Mouse (Mus musculus) midbrain, embryonic 14.5 days (tissue): ENCODE measurements at regions not wholly inside any gene's neighbourhood (a gene's known extent, or its start where the extent isn't known, plus 50 kb on each side); places are given as distances from the start of the nearest gene placed in this dataset.
"Not testable (repeated sequence)": the region's sequence is repeated elsewhere in the genome, so short reads cannot be mapped to it uniquely, and the experiment has no call there.

Source experiments
- ATAC-seq: fragments of 200-750 bp; cut with Nextera tagmentation; 2 replicates; pipeline ENCODE4 v1.8.0; 2017; ENCODE audit warnings: moderate number of reproducible peaks, moderate library complexity; ENCODE audit not compliant: low FRiP score, low TSS enrichment
- DNase-seq: peaks from one replicate; pipeline ENCODE4 v3.0.0-alpha.2; 2015
- H3K27ac ChIP-seq: fragments of 300-500 bp; sonication (generic); replicated peaks from 2 replicates; pipeline ENCODE4 v1.5.1; 2014; ENCODE audit warnings: mild to moderate bottlenecking, low read depth, low read length, moderate library complexity
- H3K27me3 ChIP-seq: fragments of 300-500 bp; sonication (generic); 2 replicates; pipeline ENCODE4 v1.6.1; 2014; ENCODE audit warnings: low read length, control low read depth, mixed read lengths; ENCODE audit not compliant: control insufficient read depth, insufficient read depth
- H3K36me3 ChIP-seq: fragments of 300-500 bp; sonication (generic); 2 replicates; pipeline ENCODE4 v1.6.1; 2014; ENCODE audit warnings: low read length, control low read depth; ENCODE audit not compliant: control insufficient read depth, insufficient read depth
- H3K4me1 ChIP-seq: fragments of 300-500 bp; sonication (generic); 2 replicates; pipeline ENCODE4 v1.6.1; 2014; ENCODE audit warnings: mild to moderate bottlenecking, antibody characterized with exemption, low read length, control low read depth; ENCODE audit not compliant: control insufficient read depth, insufficient read depth
- H3K4me2 ChIP-seq: fragments of 300-500 bp; sonication (generic); 2 replicates; pipeline ENCODE4 v1.6.1; 2014; ENCODE audit warnings: mild to moderate bottlenecking, low read length, moderate library complexity
- H3K4me3 ChIP-seq: fragments of 300-500 bp; sonication (generic); replicated peaks from 2 replicates; pipeline ENCODE4 v1.5.1; 2014; ENCODE audit warnings: low read depth, low read length
- H3K9ac ChIP-seq: fragments of 300-500 bp; sonication (generic); replicated peaks from 2 replicates; pipeline ENCODE4 v1.6.1; 2014; ENCODE audit warnings: mild to moderate bottlenecking, low read length, moderate library complexity
- H3K9me3 ChIP-seq: fragments of 300-500 bp; sonication (generic); 2 replicates; pipeline ENCODE4 v1.6.1; 2016; ENCODE audit warnings: low read length, control low read depth, mixed read lengths; ENCODE audit not compliant: control insufficient read depth
- WGBS: fragments of 180-500 bp; shearing (Covaris S2); extraction: QIAGEN DNeasy Blood & Tissue Kit; methylation state at CpG from one replicate; pipeline ENCODE4 v1.1.7; 2014; 5-methylcytosine and 5-hydroxymethylcytosine counted together

DNA sequence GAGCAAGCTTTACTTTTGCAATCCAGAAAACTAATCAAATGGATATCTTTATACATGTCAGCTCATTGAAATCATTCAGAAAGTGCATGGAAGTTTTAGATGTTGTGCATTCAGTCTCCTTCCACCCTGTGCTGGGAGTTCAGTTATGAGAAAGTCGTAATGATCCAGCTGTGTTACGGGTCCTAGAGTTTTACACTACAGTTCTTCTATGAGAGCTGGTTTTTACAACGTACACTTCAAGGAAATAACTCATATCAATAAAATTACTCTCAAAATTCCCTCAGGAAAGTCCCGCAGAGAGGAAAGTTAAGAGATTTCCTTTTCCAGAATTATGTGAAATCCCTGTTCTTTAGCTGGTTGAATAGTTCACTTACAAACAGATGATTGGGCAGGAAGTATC lies 418.1 kb upstream of the Slc10a2 start:
- no peak for DNase-seq
- no peak for ATAC-seq
- Histone ChIP-seq H3K4me3 (no peak overlapping the region), H3K4me1 (no peaks in the 10 kb centered on the region), H3K9me3 (no peaks in the 10 kb centered on the region), H3K27me3 (no peaks in the 10 kb centered on the region), H3K36me3 (no peaks in the 10 kb centered on the region), H3K4me2 (no peak overlapping the region), H3K9ac (no peak overlapping the region), H3K27ac (no peak overlapping the region)
- WGBS = 88% methylated on average over 4 of the region's 4 CpGs

DNA sequence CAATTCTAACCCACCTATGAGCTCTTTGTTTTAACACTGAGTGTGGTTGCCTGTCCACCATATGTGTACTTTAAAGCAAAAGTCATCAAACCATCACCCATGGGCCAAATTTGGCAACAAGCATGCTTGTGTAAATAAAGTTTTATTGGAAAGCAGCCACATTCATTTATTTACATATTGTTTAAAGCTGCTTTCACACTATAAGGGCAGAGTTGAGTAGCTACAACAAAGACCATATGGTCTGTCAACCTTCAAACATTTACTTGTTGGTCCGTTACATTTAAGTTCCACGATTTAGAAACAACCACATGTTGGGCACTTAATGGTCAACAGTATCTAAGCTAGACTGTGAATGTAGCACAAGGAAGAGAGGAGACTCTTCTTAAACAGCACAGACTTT lies 390.7 kb upstream of the Slc10a2 start:
- Histone ChIP-seq H3K4me1 (no peaks in the 10 kb centered on the region), H3K4me2 (no peak overlapping the region), H3K36me3 (no peaks in the 10 kb centered on the region), H3K4me3 (no peak overlapping the region), H3K27me3 (no peaks in the 10 kb centered on the region), H3K9me3 (no peaks in the 10 kb centered on the region), H3K9ac (no peak overlapping the region), H3K27ac (no peak overlapping the region)
- WGBS = 96% methylated on average over 2 of the region's 2 CpGs
- no peak for ATAC-seq
- no peak for DNase-seq

DNA sequence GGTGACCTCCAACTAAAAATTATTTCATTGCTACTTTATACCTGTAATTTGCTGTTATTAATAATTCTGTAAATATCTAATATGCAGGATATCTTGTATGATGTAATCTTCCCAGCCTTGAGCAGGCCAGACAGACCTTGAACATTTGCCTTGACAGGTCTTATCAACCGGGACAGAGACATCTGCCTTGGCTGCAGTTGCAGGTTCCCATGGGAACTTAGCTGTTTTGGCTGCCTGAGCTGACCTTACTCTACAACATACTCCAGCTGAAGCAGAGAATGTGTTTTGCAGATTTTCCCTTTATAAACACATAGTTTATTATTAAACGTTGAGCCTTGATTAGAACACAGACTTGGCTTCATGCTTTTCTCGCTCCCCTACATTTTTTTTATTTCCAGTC lies 385.3 kb upstream of the Slc10a2 start:
- WGBS = 92% methylated on average over 3 of the region's 3 CpGs
- no peaks in the 10 kb centered on the region for H3K4me1 ChIP-seq
- H3K9ac ChIP-seq = no peak overlapping the region
- H3K36me3 ChIP-seq = no peaks in the 10 kb centered on the region
- no peaks in the 10 kb centered on the region for H3K27me3 ChIP-seq
- no peak for DNase-seq
- no peak overlapping the region for H3K4me2 ChIP-seq
- no peak overlapping the region for H3K4me3 ChIP-seq
- no peak overlapping the region for H3K27ac ChIP-seq
- no peaks in the 10 kb centered on the region for H3K9me3 ChIP-seq
- ATAC-seq = no peak

DNA sequence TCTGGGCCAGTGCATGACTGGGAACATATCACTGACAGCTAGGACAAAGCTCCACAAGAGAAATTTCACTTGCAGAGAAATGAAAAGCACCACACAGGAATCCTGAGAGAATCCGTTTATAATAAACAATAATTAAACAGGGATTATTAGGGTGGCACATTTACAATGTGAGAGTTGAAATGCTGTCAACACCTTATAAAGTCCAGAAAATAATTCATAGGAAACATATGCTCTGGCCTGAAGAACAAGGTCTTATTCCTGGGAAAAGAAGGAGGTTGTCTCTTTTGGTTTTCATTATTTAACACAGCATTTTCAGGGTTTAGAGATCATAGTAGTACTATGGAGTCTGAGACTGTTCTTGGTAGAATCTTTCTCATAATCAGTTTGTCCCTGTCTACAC lies 377.8 kb upstream of the Slc10a2 start:
- H3K4me2 ChIP-seq = no peak overlapping the region
- no peak overlapping the region for H3K4me3 ChIP-seq
- no peak overlapping the region for H3K9ac ChIP-seq
- H3K27ac ChIP-seq = no peak overlapping the region
- no peaks in the 10 kb centered on the region for H3K9me3 ChIP-seq
- no peaks in the 10 kb centered on the region for H3K27me3 ChIP-seq
- no peaks in the 10 kb centered on the region for H3K4me1 ChIP-seq
- ATAC-seq (no peak), DNase-seq (no peak)
- WGBS = 79% methylated on average over 1 of the region's 1 CpGs
- no peaks in the 10 kb centered on the region for H3K36me3 ChIP-seq

DNA sequence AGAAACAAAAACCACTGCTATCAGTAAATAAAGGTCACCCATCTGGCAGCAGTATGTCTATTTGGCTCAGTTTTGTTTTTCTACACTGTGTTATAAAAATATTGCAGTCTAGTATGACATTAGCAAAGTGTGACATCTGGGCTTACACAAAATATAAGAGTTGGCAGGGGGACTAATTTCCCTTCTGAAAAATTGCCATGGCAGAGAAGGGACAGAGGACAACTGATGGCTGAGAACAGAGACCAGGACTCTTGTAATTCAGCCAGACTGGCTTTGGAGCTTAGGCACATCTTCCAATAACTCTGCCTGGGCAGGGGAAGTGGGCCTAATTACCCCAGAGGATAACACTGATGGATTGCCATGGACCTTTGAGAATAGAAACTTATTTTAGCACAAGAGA lies 367.8 kb upstream of the Slc10a2 start:
- no peak for DNase-seq
- Histone ChIP-seq H3K4me1 (no peaks in the 10 kb centered on the region), H3K36me3 (no peaks in the 10 kb centered on the region), H3K9ac (no peak overlapping the region), H3K27ac (no peak overlapping the region), H3K4me3 (no peak overlapping the region), H3K9me3 (no peaks in the 10 kb centered on the region), H3K4me2 (no peak overlapping the region), H3K27me3 (no peaks in the 10 kb centered on the region)
- no peak for ATAC-seq

DNA sequence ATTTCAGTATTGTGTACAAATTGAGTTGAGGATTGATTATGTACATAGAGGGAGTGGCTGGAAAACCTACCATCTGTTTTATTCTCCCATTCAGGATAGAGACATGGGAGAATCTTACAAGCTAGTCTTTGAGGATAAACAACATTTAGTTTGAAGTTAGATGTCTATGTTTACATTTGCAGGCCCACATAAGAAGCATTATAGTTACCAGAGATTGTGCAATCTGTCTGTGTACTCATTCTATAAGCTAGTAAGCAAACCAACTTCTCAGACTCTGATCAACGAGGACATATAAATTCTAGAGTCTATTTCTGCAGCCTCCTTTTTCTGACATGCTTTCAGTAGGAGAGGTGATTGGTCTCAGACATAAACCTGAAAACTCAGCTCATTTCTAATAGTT lies 367.4 kb upstream of the Slc10a2 start:
- no peak overlapping the region for H3K4me3 ChIP-seq
- no peak overlapping the region for H3K27ac ChIP-seq
- 92% methylated on average over 1 of the region's 1 CpGs for WGBS
- ATAC-seq = no peak
- H3K27me3 ChIP-seq = no peaks in the 10 kb centered on the region
- no peak overlapping the region for H3K9ac ChIP-seq
- no peak overlapping the region for H3K4me2 ChIP-seq
- H3K9me3 ChIP-seq = no peaks in the 10 kb centered on the region
- H3K4me1 ChIP-seq = no peaks in the 10 kb centered on the region
- no peak for DNase-seq
- no peaks in the 10 kb centered on the region for H3K36me3 ChIP-seq

DNA sequence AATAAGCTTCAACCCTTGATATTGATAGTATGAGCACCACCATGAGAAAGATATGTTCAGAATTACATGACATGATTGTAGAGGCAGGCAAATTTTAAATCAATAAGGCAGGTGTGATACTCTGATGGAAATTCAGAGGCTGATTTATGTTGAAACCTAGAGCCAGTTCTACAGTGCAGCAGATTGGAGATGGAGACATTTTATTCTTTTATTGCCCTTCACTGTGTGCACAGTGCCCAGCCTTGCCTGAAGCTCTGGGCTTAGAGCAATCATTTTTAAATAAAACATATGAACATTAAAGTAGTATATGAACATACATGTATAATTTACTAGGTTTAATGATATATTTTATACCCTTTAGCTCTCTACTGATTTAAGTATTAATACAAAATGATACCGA lies 352.5 kb upstream of the Slc10a2 start:
- 91% methylated on average over 1 of the region's 1 CpGs for WGBS
- no peaks in the 10 kb centered on the region for H3K9me3 ChIP-seq
- no peak overlapping the region for H3K27ac ChIP-seq
- no peaks in the 10 kb centered on the region for H3K4me1 ChIP-seq
- H3K4me3 ChIP-seq = no peak overlapping the region
- no peaks in the 10 kb centered on the region for H3K27me3 ChIP-seq
- H3K36me3 ChIP-seq = no peaks in the 10 kb centered on the region
- no peak overlapping the region for H3K9ac ChIP-seq
- no peak for ATAC-seq
- no peak for DNase-seq
- H3K4me2 ChIP-seq = no peak overlapping the region

- no peaks in the 10 kb centered on the region for H3K36me3 ChIP-seq
- H3K4me1 ChIP-seq = no peaks in the 10 kb centered on the region
- DNase-seq (no peak), ATAC-seq (no peak)
- 93% methylated on average over 4 of the region's 4 CpGs for WGBS
- no peaks in the 10 kb centered on the region for H3K27me3 ChIP-seq
- H3K4me2 ChIP-seq = no peak overlapping the region
- no peak overlapping the region for H3K27ac ChIP-seq
- H3K9ac ChIP-seq = no peak overlapping the region
- no peaks in the 10 kb centered on the region for H3K9me3 ChIP-seq
- H3K4me3 ChIP-seq = no peak overlapping the region
These were observed 348.3 kb upstream of the Slc10a2 start for GRCm38 (mm10) chr8:5453469-5453868.

DNA sequence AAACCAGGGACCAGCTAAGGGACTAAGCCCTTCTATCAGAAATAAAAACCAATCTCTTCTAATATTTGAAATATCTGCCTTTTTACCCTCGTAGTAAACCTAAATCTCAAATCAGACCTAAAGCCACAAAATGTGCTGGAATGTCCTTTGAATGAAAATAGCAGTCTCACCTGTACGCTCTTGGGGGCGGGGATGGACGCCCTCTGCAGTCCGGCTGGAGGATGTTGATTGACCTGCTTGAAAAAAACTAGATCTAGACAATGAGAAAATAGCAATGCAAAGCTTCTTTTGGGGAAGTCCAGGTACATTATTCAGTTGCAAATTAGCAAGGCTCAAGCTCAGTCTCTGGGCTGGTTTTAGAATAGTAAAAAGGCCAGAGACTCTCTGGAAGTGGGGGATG lies 337.1 kb upstream of the Slc10a2 start:
- not testable (repeated sequence) for H3K9me3 ChIP-seq, DNase-seq, H3K4me3 ChIP-seq, H3K4me2 ChIP-seq, H3K4me1 ChIP-seq, H3K9ac ChIP-seq, H3K27ac ChIP-seq, ATAC-seq, H3K36me3 ChIP-seq, H3K27me3 ChIP-seq
- 90% methylated on average over 5 of the region's 5 CpGs for WGBS
